ENCODE assay signal across 28 mouse cellular contexts in genomic region chr2:5139961-5140360, GRCm38 (mm10). TPM values are rescaled to one million over a fixed set of nuclear protein-coding genes. Genes with fewer than 3 reads are reported as not detected.
A peak's percentile ranks its signal among the peaks of the same experiment; 100 is the strongest.
DNase-seq lines count a peak whose midpoint lies in the region; ATAC-seq and TF ChIP-seq lines count a peak whose summit lies in the region.
"Had no signal": no experiment of that assay in that cellular context is flagged by ENCODE, and none has a peak within 500 bp of the region (broad histone marks: within the 10 kb centered on the region; RNA-seq: fewer than 3 reads in every experiment).

No protein-coding gene starts in this region.

- no peak overlapping the region for H3K9ac ChIP-seq in limb, embryonic 11.5 days (ENCODE audit: low read length)
- H3K9ac ChIP-seq: forebrain, postnatal 0 days; hindbrain, embryonic 14.5 days; intestine, embryonic 15.5 days had no signal

- no peak for ATAC-seq in limb, embryonic 11.5 days (ENCODE audit: insufficient number of reproducible peaks, low FRiP score, low TSS enrichment, low read depth)
- ATAC-seq: forebrain, postnatal 0 days; intestine, embryonic 15.5 days; midbrain, embryonic 16.5 days had no signal

- peak; percentile 12 for DNase-seq in left cerebral cortex, postnatal 4 days
- DNase-seq in left cerebral cortex, adult 9 months (ENCODE audit: low spot score in 2 of 2) = no peak
- DNase-seq in ES-CJ7 (ENCODE audit: low read depth, low spot score) = peak; percentile 64
- peak; percentile 38 for DNase-seq in limb, embryonic 11.5 days (ENCODE audit: low spot score)
- DNase-seq in spleen, adult 12 weeks (ENCODE audit: low spot score) = no peak
- DNase-seq in heart, postnatal 25 days (ENCODE audit: low spot score) = no peak
- DNase-seq: adrenal gland, adult 2 months; cerebellum, adult 11-12 months; cerebellum, postnatal 25 days; embryo, embryonic 11 days; forebrain, postnatal 0 days; gastrocnemius, postnatal 25 days; heart, postnatal 36 days; kidney, adult 8-10 months; kidney, postnatal 25 days; layer of hippocampus, postnatal 36 days; lung, adult 18-20 months; lung, postnatal 10 days; right cerebral cortex, postnatal 25 days; thymus, adult 18-20 months; thymus, postnatal 4 days had no signal

- H3K27ac ChIP-seq in limb, embryonic 11.5 days (replicated peaks; ENCODE audit: low read depth, low read length) = no peak overlapping the region
- H3K27ac ChIP-seq: hindbrain, embryonic 14.5 days; intestine, embryonic 15.5 days; layer of hippocampus, adult 2 months; midbrain, embryonic 10.5 days had no signal

- TF ChIP-seq CTCF in E14TG2a.4 (conservative IDR thresholded peaks at IDR 0.05; ENCODE audit: low read length) = no peak

- no peak overlapping the region for H3K4me2 ChIP-seq in limb, embryonic 11.5 days (ENCODE audit: low read depth, severe bottlenecking)
- H3K4me2 ChIP-seq: hindbrain, embryonic 14.5 days; intestine, embryonic 15.5 days had no signal

- H3K4me1 ChIP-seq in E14TG2a.4 (replicated peaks; ENCODE audit: low read depth, low read length) = peaks cover 43% of the 10 kb centered on the region
- H3K4me1 ChIP-seq in limb, embryonic 11.5 days (ENCODE audit: control insufficient read depth, insufficient read depth, low read length) = peaks cover 12% of the 10 kb centered on the region

- peaks cover 22% of the 10 kb centered on the region for H3K27me3 ChIP-seq in E14TG2a.4 (ENCODE audit: insufficient read depth, low read length)
- peaks cover 32% of the 10 kb centered on the region for H3K27me3 ChIP-seq in limb, embryonic 11.5 days (ENCODE audit: control insufficient read depth, insufficient read depth, low read length)

- H3K4me3 ChIP-seq in E14TG2a.4 (replicated peaks; ENCODE audit: low read length) = peak overlapping the region; percentile 39; the same call in 1 of the 2 replicates
- no peak overlapping the region for H3K4me3 ChIP-seq in limb, embryonic 11.5 days (ENCODE audit: low read depth, low read length)
- H3K4me3 ChIP-seq: intestine, embryonic 15.5 days; layer of hippocampus, adult 2 months; midbrain, embryonic 10.5 days; myocyte had no signal

- H3K9me3 ChIP-seq in E14TG2a.4 (ENCODE audit: low read length) = no peaks in the 10 kb centered on the region
- H3K9me3 ChIP-seq in limb, embryonic 11.5 days (ENCODE audit: control insufficient read depth, low read length) = no peaks in the 10 kb centered on the region
- H3K9me3 ChIP-seq: intestine, embryonic 15.5 days; midbrain, embryonic 10.5 days had no signal

- peaks cover 22% of the 10 kb centered on the region for H3K36me3 ChIP-seq in E14TG2a.4 (ENCODE audit: insufficient read depth, low read length)
- H3K36me3 ChIP-seq in limb, embryonic 11.5 days (ENCODE audit: control insufficient read depth, insufficient read depth, low read length) = no peaks in the 10 kb centered on the region
- H3K36me3 ChIP-seq: intestine, embryonic 15.5 days; midbrain, embryonic 10.5 days had no signal

- intact Hi-C loops in left cerebral cortex, postnatal 4 days (cut with DNase I) = no loop called here
- intact Hi-C loops in heart, postnatal 25 days (cut with DNase I) = no loop called here

- 24% methylated on average over 4 of the region's 4 CpGs for WGBS in limb, embryonic 11.5 days

RNA-seq across cellular contexts. Expression of gene Ccdc3, which starts 2.4 kb away (rescaled TPM):
- 1 to 10 TPM; 6.0 to 6.8 TPM for total RNA-seq in left cerebral cortex, postnatal 4 days (2021)
- polyA plus RNA-seq in limb, embryonic 11.5 days (2014; fragmentation: Nextera tagmentation; extraction: Ambion mirVana) = 1.6 and 2.3 TPM in 2 replicates
- total RNA-seq in heart, postnatal 25 days (2021) = 1 to 10 TPM; 2.9 to 4.5 TPM

Comparison
In these comparisons a context has a peak if more than half of its experiments do, and no peak if none do; other contexts are left out.
1. DNase-seq: peak in left cerebral cortex, postnatal 4 days (single experiment), ES-CJ7 (single experiment) and limb, embryonic 11.5 days (single experiment); none in left cerebral cortex, adult 9 months (0 of 2), spleen, adult 12 weeks (single experiment) and heart, postnatal 25 days (single experiment).